Mouse (Mus musculus): Measurements from ENCODE around the gene Pp2d1.

Gene Pp2d1

GRCm38 (mm10) chr17:53566161-53566918, 27.1 kb upstream of the Pp2d1 start, which contains the start of gene Kat2b:
Gene Kat2b, plus strand, starts transcription at chr17:53566861.
- DNase-seq (ENCODE audit: low spot score in 2 of 2), result peak in 1 of 2 experiments; percentile 18

- DNase-seq (ENCODE audit: low spot score in 2 of 2), result no peak
These were observed 25.6 kb upstream of the Pp2d1 start for GRCm38 (mm10) chr17:53564837-53565236.

- no peak for DNase-seq (ENCODE audit: low spot score in 2 of 2)
These were observed 22.3 kb upstream of the Pp2d1 start for GRCm38 (mm10) chr17:53561458-53562029.

GRCm38 (mm10) chr17:53559646-53560045, 20.4 kb upstream of the Pp2d1 start:
- DNase-seq (ENCODE audit: low spot score in 2 of 2), result no peak

- DNase-seq (ENCODE audit: low spot score in 2 of 2), result no peak
These were observed 18.2 kb upstream of the Pp2d1 start for GRCm38 (mm10) chr17:53557443-53557842.

- no peak for DNase-seq (ENCODE audit: low spot score in 2 of 2)
These were observed 15.6 kb upstream of the Pp2d1 start for GRCm38 (mm10) chr17:53554813-53555212.

- no peak for DNase-seq (ENCODE audit: low spot score in 2 of 2)
These were observed 14.8 kb upstream of the Pp2d1 start for GRCm38 (mm10) chr17:53554088-53554487.

GRCm38 (mm10) chr17:53551306-53552299, 12.4 kb upstream of the Pp2d1 start:
- DNase-seq (ENCODE audit: low spot score in 2 of 2), result no peak

- peak; percentile 25 to 50 for DNase-seq (ENCODE audit: low spot score in 2 of 2)
These were observed 4.5 kb upstream of the Pp2d1 start for GRCm38 (mm10) chr17:53543591-53544324.

- no peak for DNase-seq (ENCODE audit: low spot score in 2 of 2)
These were observed 3.3 kb upstream of the Pp2d1 start for GRCm38 (mm10) chr17:53542536-53542935.

GRCm38 (mm10) chr17:53532425-53532824, 6.8 kb downstream of the Pp2d1 start:
- DNase-seq (ENCODE audit: low spot score in 2 of 2), result no peak

- DNase-seq (ENCODE audit: low spot score in 2 of 2), result no peak
These were observed 8.1 kb downstream of the Pp2d1 start for GRCm38 (mm10) chr17:53531160-53531559.

GRCm38 (mm10) chr17:53528034-53528433, 11.2 kb downstream of the Pp2d1 start:
- DNase-seq (ENCODE audit: low spot score in 2 of 2), result no peak

- no peak for DNase-seq (ENCODE audit: low spot score in 2 of 2)
These were observed 18.7 kb downstream of the Pp2d1 start for GRCm38 (mm10) chr17:53520509-53520908.

- DNase-seq (ENCODE audit: low spot score in 2 of 2), result no peak
These were observed 19.9 kb downstream of the Pp2d1 start for GRCm38 (mm10) chr17:53519364-53519763.

- no peak for DNase-seq (ENCODE audit: low spot score in 2 of 2)
These were observed 26.8 kb downstream of the Pp2d1 start for GRCm38 (mm10) chr17:53512311-53512951.

GRCm38 (mm10) chr17:53502966-53503365, 36.3 kb downstream of the Pp2d1 start:
- DNase-seq (ENCODE audit: low spot score in 2 of 2), result no peak

- DNase-seq (ENCODE audit: low spot score in 2 of 2), result no peak
These were observed 50.3 kb downstream of the Pp2d1 start for GRCm38 (mm10) chr17:53489007-53489378.

- DNase-seq (ENCODE audit: low spot score in 2 of 2), result no peak
These were observed 50.8 kb downstream of the Pp2d1 start for GRCm38 (mm10) chr17:53488291-53489006.

GRCm38 (mm10) chr17:53480433-53480832, 58.8 kb downstream of the Pp2d1 start:
- no peak for DNase-seq (ENCODE audit: low spot score in 2 of 2)

All from left cerebral cortex, adult 9 months (tissue).